Mouse (Mus musculus): Measurements from ENCODE around the gene Col6a3.

Col6a3 gene

DNA sequence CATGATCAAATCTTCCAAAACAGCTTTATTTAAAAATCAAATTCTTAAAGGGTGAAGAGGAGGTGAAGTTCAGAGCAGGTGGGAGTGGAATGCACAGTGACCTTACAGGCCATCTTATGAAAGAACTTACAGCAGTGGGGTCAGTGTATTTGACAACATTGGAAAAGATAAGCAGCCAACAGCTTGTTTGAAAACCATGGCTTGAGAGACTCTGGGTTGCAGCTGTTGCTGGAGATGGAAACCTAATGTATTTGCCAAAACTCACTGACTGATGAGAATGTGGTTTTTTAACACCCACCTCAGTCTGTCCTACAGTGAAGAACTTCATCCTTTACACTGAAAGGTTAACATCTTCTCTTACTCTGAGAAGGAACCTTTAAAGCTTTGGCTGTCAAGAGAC lies 120.4 kb downstream of the Col6a3 start:
- DNase-seq (ENCODE audit: low spot score) = no peak

DNA sequence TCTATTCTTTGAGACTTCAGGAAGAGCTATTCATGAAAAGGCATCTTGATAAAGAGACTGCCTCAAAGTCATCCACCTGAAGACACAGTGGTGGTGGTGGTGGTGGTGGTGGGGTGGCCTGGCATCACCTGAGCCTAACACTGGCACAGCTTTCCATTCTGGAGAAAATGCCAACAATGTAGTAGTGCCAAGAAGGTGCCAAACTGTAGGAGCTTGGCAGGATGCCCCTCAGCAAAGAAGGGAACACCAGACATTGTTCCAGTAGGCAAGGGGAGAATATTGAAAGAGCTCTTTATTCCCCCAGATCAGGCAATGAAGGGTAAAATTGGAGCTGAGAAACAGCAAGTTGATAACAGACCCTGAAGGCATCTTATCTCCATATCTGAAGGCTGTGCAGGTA lies 121.8 kb downstream of the Col6a3 start:
- DNase-seq (ENCODE audit: low spot score) = no peak

DNA sequence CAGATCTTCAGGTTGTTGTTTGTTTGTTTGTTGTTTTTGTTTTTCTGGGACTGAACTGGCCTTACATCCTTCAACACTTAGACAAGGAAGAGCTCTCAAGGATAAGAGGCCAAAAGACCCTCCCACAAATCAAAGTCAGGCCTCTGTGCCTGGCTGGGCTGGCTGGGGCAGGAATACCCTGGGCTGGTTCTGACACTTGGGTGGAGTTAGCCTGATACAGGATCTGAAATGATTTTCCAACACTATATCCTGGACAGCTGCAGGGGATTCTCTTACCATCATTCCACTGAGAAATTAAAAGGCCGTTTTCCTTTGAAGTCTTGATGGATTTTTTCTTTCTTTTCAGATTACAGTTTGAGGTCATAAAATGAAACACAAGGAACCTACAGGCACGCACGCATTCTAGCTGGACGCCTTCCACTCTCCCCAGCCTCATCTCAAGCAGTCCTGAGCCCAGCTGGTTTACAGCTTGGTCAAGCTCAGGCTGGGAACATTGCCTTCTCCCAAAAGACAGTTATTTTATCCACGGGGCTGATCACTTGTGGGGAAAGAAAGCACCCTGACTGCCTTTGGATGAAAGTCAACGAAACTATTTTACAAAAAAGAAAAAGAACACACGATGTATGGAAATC lies 123.0 kb downstream of the Col6a3 start:
- DNase-seq (ENCODE audit: low spot score) = no peak

DNA sequence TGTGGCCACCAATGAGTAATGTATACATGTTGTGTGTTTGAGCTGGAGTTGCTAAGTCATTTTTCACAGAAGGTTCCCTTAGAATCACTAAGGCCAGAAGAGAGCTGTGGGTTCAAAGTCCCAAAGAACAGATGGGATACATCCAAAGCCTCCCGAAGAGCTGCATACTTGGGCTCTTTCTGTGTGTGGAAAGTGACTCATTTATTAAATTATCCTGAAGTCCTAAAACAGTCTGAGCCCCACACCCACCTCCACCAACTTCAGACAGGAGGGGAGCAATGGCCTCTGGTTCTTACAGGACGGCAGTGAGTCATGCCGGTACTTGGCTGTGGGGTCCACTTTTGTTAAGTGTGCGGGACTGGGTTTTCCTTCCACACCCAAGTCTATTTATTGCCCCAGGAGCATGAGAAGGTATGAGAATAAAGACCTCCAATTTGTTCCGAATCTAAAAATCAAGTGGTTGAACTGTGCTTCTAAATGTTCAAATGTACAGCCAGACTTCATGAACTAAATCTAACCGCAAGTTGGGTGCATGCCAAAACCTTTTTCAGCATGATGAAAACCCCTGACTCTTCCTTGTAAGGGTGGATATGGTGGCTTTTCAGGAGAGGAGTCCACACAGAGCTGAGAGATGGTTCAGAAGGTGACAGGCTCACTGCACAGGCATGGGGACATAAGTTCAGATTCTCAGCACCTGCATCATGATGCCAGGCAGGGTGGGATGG lies 124.8 kb downstream of the Col6a3 start:
- DNase-seq (ENCODE audit: low spot score) = no peak

DNA sequence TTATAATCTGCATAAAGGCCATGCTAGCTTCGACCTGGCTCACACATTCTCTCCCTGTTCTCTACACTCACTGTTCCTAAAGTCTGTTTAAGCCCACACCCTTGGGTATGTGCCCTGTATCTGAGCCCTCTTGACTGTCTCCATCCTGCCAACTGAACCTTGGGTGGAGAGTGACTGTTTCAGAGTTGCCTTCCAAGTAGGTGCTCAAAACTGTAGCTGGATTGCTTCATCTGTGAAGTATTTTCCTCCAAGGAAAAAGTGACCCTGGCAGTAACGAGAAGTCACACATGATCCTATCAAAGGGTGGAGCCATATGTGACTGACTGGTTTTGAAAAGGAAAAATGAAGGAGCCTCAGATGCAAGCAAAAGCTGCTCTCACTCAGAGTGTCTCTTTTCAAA lies 127.5 kb downstream of the Col6a3 start:
- DNase-seq (ENCODE audit: low spot score) = no peak

Measured in ovary, postnatal 10 days (tissue).